Mouse (Mus musculus) heart, embryonic 14.5 days (tissue): Measurements from ENCODE around the gene Slc35f6. TPM values are rescaled to one million over a fixed set of nuclear protein-coding genes. Genes with fewer than 3 reads are reported as not detected.

ENCODE experiments used
- ATAC-seq: fragments of 200-750 bp; cut with Nextera tagmentation; 2 replicates; pipeline ENCODE4 v1.8.0; 2017; ENCODE audit warnings: low read depth, moderate TSS enrichment; ENCODE audit not compliant: insufficient number of reproducible peaks, insufficient read depth, low FRiP score
- H3K27ac ChIP-seq, 2 experiments: fragments of 200-500 bp in 1 of 2; fragments of 300-500 bp in 1 of 2; sonication (generic) in 1 of 2; replicated peaks in 1 of 2; 2 replicates each; pipeline ENCODE4 v1.5.1; 2012 to 2014; ENCODE audit warnings: low read depth in 2 of 2, low read length in 2 of 2, control low read depth in 1 of 2, mild to moderate bottlenecking in 1 of 2, mixed read lengths in 1 of 2; ENCODE audit not compliant: control insufficient read depth in 1 of 2, insufficient read depth in 1 of 2
- H3K27me3 ChIP-seq: fragments of 300-500 bp; sonication (generic); 2 replicates; pipeline ENCODE4 v1.6.1; 2014; ENCODE audit warnings: mild to moderate bottlenecking, low read length, control low read depth; ENCODE audit not compliant: control insufficient read depth, insufficient read depth
- H3K36me3 ChIP-seq: fragments of 300-500 bp; sonication (generic); 2 replicates; pipeline ENCODE4 v1.6.1; 2014; ENCODE audit warnings: mild to moderate bottlenecking, control low read depth, low read length, mixed read lengths; ENCODE audit not compliant: control insufficient read depth, insufficient read depth
- H3K4me1 ChIP-seq, 2 experiments: fragments of 200-500 bp in 1 of 2; fragments of 300-500 bp in 1 of 2; sonication (generic) in 1 of 2; 2 replicates each; pipeline ENCODE4 v1.6.1; 2012 to 2014; ENCODE audit warnings: low read length in 2 of 2, control low read depth in 1 of 2, mixed read lengths in 1 of 2; ENCODE audit not compliant: control insufficient read depth in 2 of 2, insufficient read depth in 2 of 2
- H3K4me2 ChIP-seq: fragments of 300-500 bp; sonication (generic); 2 replicates; pipeline ENCODE4 v1.6.1; 2014; ENCODE audit warnings: mild to moderate bottlenecking, low read length
- H3K4me3 ChIP-seq, 2 experiments: fragments of 200-500 bp in 1 of 2; fragments of 300-500 bp in 1 of 2; sonication (generic) in 1 of 2; 2 replicates each; pipeline ENCODE4 v1.5.1; 2012 to 2014; ENCODE audit warnings: low read length in 2 of 2, mild to moderate bottlenecking in 2 of 2, control low read depth in 1 of 2, low read depth in 1 of 2, moderate library complexity in 1 of 2; ENCODE audit not compliant: control insufficient read depth in 1 of 2, insufficient read depth in 1 of 2
- H3K9ac ChIP-seq: fragments of 300-500 bp; sonication (generic); 2 replicates; pipeline ENCODE4 v1.6.1; 2014; ENCODE audit warnings: mild to moderate bottlenecking, low read length
- H3K9me3 ChIP-seq: fragments of 300-500 bp; sonication (generic); 2 replicates; pipeline ENCODE4 v1.6.1; 2016; ENCODE audit warnings: low read length, control low read depth; ENCODE audit not compliant: control insufficient read depth
- WGBS: fragments of 180-500 bp; shearing (Covaris S2); extraction: QIAGEN DNeasy Blood & Tissue Kit; methylation state at CpG from one replicate; pipeline ENCODE4 v1.1.7; 2014; 5-methylcytosine and 5-hydroxymethylcytosine counted together
- polyA plus RNA-seq: library from polyadenylated mRNA; unstranded; fragments of >200 nt; fragmentation: Nextera tagmentation; extraction: Ambion mirVana; gene quantifications from 2 replicates; pipeline ENCODE4 v1.2.1, GENCODE M21; 2014

Slc35f6 gene
- polyA plus RNA-seq, 1 experiment from 2014 or later = 27.3 TPM

DNA sequence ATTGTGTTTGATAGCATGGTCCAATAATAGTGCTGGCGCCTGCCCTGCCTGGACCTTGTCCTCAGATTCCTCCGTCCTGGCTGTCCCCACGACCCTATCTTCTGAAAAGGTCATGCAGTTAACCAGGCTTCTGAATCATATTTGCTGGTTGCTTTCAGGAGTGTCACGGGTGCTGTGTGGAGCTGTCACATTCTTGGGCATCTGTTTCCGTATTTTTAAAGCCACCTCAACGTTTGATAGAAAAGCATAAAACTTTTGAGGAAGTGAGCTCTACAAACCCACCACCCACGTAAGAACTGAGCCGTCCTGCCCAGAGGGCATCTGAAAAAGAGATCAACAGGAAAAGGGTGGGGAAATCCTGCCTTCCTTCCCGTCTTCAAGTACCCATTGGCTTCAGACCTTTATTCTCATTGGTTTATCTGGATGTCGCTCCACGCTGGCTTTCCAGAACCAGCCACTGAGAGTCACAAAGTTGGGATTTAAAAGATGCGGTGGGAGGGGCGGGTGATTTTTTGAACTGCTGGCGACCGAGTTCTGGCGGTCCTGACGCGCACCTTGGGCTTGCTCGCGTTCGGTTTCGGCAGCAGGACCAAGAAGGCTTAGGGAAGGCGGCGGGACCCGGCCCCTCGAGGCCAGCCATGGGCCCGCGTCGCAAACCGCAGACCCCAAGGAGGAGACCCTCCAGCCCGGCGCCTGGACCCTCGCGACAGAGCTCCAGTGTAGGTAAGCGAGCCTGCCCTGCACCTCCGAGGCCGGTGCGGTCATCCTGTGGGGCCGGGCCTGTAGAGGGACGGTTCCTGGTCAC lies 18.9 kb downstream of the Slc35f6 start, which contains the start of gene Cenpa:
Gene Cenpa, plus strand, starts transcription at position 387 of the 805 bp plus-strand sequence.
- Histone ChIP-seq H3K4me2 (peak within 1 kb of the TSS; percentile 71), H3K9me3 (no peaks in the 10 kb centered on the region), H3K9ac (peak within 1 kb of the TSS; percentile 83), H3K27ac (peak within 1 kb of the TSS; percentile 94 to 95), H3K4me1 (peaks cover 6 to 20% of the 10 kb centered on the region in 2 experiments), H3K36me3 (peaks cover 28% of the 10 kb centered on the region), H3K4me3 (peak within 1 kb of the TSS; percentile 72 to 81), H3K27me3 (no peaks in the 10 kb centered on the region)
- under 1% methylated on average over 40 of the region's 40 CpGs for WGBS
- peak; percentile 90 for ATAC-seq

DNA sequence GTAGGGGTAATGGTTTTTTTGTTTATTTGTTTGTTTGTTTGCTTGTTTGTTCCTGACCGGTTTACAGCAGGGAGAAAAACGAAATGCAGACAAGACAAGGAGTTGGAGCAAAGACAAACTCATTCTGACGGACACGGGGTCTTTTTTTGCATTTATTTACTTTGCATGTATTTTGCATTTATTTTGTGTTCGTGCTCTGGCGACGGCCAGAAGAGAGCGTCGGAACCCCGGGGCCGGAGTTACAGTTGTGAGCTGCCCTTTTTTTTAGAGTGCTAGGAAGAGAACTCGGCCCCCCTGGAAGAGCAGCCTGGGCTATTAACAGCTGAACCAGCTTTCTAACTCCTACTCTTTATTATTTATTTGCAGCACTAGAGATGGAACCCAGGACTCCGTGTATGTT lies 19.5 kb downstream of the Slc35f6 start:
- peak overlapping the region; percentile 72 to 81 for H3K4me3 ChIP-seq
- peak overlapping the region; percentile 49 to 74 for H3K27ac ChIP-seq
- ATAC-seq = no peak
- H3K4me2 ChIP-seq = peak overlapping the region; percentile 71
- under 1% methylated on average over 13 of the region's 13 CpGs for WGBS
- H3K9ac ChIP-seq = peak overlapping the region; percentile 83
- H3K9me3 ChIP-seq = no peaks in the 10 kb centered on the region
- H3K27me3 ChIP-seq = no peaks in the 10 kb centered on the region
- H3K36me3 ChIP-seq = peaks cover 34% of the 10 kb centered on the region
- H3K4me1 ChIP-seq = peaks cover 6 to 20% of the 10 kb centered on the region in 2 experiments

DNA sequence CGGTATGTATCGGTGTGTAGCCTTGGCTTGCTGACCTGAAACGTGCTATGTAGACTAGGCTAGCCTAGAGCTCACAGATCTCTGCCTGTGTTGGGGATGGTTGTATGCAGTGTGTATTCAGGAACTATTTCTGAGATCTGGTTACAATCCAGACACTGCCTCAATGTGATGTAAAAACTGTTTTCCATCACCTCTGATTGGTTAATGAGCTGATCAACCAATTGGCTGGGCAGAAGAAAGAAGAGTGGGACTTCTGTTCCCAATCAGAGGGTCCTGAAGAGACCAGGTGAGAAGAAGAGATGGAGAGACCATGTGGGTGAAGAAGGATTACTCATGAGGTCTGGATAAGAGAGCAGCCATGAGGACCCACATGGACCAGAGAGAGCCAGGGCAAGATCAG lies 20.0 kb downstream of the Slc35f6 start:
- Histone ChIP-seq H3K4me2 (peak overlapping the region; percentile 71), H3K27ac (no peak overlapping the region), H3K4me1 (peaks cover 6 to 20% of the 10 kb centered on the region in 2 experiments), H3K36me3 (peaks cover 39% of the 10 kb centered on the region), H3K4me3 (peak overlapping the region; percentile 72 to 81), H3K9ac (peak overlapping the region; percentile 83), H3K27me3 (no peaks in the 10 kb centered on the region), H3K9me3 (no peaks in the 10 kb centered on the region)
- no peak for ATAC-seq
- 6% methylated on average over 3 of the region's 3 CpGs for WGBS

DNA sequence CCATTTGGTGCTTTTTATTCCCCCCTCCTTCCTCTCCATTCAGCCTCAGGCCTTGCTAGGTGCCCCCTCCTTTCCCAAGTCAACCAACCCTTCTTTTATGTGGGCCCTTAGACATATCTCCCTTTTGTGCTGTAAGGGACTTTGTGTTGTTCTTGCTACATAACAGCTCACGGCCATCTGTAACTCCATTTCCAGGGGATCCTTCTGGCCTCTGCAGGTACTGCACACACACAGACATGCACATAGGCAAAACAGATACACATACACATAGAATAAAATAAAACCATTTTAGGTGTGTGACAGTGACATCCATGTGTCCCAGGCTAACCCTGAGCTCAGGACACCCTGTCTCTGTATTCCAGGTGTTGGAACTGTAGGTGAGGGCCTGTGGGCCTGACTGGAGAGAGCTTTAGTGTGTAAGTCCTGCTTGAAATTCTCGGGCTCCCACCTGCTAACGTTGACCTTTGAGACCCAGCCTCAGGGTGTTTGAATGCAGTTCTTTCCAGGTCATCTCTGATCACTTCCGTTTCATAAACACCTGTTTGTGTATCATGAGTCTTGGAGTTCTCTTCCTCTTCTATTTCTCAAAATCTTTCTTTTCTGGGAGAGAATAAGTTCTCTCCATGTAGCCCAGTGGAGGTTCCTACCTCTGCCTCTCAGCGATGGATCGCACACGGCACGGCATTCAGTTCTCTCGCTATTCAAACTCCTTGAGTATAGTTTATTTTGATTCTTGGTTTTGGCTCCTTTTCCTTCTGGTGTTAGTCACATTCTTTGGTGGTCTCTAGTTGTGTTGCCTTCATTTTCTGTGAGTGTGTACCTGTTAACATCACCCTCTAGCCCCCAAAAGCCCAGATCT lies 21.1 kb downstream of the Slc35f6 start:
- 90% methylated on average over 9 of the region's 9 CpGs for WGBS
- H3K9ac ChIP-seq = no peak overlapping the region

DNA sequence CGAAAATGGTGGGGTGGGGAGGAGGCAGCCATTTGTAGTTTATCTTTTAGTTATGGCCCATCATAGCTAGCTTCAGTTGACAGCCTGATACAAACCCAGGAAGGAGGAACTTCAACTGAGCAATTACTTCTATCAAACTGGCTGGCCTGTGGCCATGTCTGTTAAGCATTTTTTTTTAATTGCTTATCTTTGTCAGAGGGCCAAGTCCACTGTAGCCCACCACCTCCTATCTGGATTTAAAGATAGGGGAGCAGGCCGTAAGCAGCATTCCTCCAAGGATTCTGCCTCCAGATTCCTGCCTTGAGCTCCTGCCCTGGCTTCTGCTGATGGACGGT lies 21.7 kb downstream of the Slc35f6 start:
- no peak for ATAC-seq
- Histone ChIP-seq H3K9me3 (no peaks in the 10 kb centered on the region), H3K27ac (no peak overlapping the region), H3K9ac (no peak overlapping the region), H3K4me3 (no peak overlapping the region), H3K27me3 (no peaks in the 10 kb centered on the region), H3K4me2 (no peak overlapping the region), H3K36me3 (peaks cover 56% of the 10 kb centered on the region), H3K4me1 (peaks cover 6 to 20% of the 10 kb centered on the region in 2 experiments)
- WGBS = 59% methylated on average over 3 of the region's 3 CpGs

More for the DNA sequence above, 21.1 kb downstream of the Slc35f6 start:
- H3K4me3 ChIP-seq = peak overlapping the region; percentile 13 to 72; a peak in 2 of 4 replicates
- peaks cover 50% of the 10 kb centered on the region for H3K36me3 ChIP-seq
- H3K27me3 ChIP-seq = no peaks in the 10 kb centered on the region
- H3K4me1 ChIP-seq = peaks cover 6 to 20% of the 10 kb centered on the region in 2 experiments
- ATAC-seq = no peak
- peak overlapping the region; percentile 71 for H3K4me2 ChIP-seq
- no peak overlapping the region for H3K27ac ChIP-seq
- no peaks in the 10 kb centered on the region for H3K9me3 ChIP-seq

DNA sequence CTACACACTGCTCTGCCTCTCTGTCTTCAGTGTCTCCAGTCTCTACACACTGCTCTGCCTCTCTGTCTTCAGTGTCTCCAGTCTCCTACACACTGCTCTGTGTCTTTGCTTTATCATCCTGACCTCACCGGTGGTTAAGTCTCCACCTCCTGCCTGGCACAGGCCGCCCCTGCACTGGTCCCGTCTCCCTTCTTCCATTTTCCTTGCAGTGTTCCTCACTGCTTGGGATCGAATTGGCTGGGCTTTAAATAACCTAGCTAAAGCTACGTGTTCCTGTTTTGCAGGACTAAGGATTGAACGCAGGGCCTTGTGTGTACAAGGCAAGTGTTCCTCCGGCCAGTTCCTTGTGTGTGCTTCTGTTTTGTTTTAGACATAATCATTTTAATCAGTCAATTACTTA lies 22.4 kb downstream of the Slc35f6 start:
- no peak overlapping the region for H3K27ac ChIP-seq
- no peaks in the 10 kb centered on the region for H3K27me3 ChIP-seq
- H3K9ac ChIP-seq = no peak overlapping the region
- H3K9me3 ChIP-seq = no peaks in the 10 kb centered on the region
- no peak overlapping the region for H3K4me3 ChIP-seq
- peaks cover 6 to 20% of the 10 kb centered on the region in 2 experiments for H3K4me1 ChIP-seq
- 79% methylated on average over 7 of the region's 7 CpGs for WGBS
- H3K4me2 ChIP-seq = no peak overlapping the region
- H3K36me3 ChIP-seq = peaks cover 63% of the 10 kb centered on the region
- ATAC-seq = no peak

DNA sequence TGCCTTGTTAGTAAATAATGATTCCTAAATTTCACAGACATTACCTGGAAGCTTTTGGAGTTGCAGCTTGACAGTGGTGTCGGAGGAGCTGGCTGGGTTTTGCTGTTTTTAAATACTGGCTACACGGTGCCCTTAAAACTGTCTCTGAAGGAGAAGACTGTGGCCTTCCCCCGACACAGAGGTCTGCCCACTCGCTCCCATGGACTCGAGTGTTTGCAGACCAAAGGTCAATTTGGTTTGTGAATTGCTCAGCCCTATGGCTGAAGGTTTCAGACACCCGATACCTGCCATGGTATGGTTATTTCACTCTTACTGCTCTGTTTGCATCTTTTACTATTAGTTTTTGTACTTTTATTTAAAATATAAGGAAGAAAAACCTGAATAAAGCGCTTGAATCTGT lies 26.3 kb downstream of the Slc35f6 start:
- Histone ChIP-seq H3K27ac (no peak overlapping the region), H3K4me3 (no peak overlapping the region), H3K9me3 (no peaks in the 10 kb centered on the region), H3K4me1 (peaks cover under 1 to 5% of the 10 kb centered on the region in 2 experiments; a peak in 2 of 4 replicates), H3K36me3 (peaks cover 82% of the 10 kb centered on the region), H3K9ac (no peak overlapping the region), H3K4me2 (no peak overlapping the region), H3K27me3 (no peaks in the 10 kb centered on the region)
- no peak for ATAC-seq
- WGBS = 89% methylated on average over 7 of the region's 7 CpGs
